Mouse (Mus musculus): Measurements from ENCODE around the gene Trpm7.

- TF ChIP-seq CTCF (IDR thresholded peaks at IDR 0.05) (no peak), EP300 (IDR thresholded peaks at IDR 0.05; ENCODE audit: insufficient read depth, low read depth, low read length) (no peak), POLR2A (IDR thresholded peaks at IDR 0.05; ENCODE audit: insufficient read depth, low read depth, low read length) (no peak)
These were observed 58.6 kb downstream of the Trpm7 start for GRCm38 (mm10) chr2:126817414-126817813.
